Mouse (Mus musculus) spleen, postnatal 0 days (tissue): Measurements from ENCODE around the gene Gm42674. TPM values are rescaled to one million over a fixed set of nuclear protein-coding genes. Genes with fewer than 3 reads are reported as not detected.

Source experiments
- polyA plus RNA-seq: library from polyadenylated mRNA; unstranded; fragments of >200 nt; fragmentation: Nextera tagmentation; extraction: Ambion mirVana; gene quantifications from 2 replicates; pipeline ENCODE4 v1.2.1, GENCODE M21; 2015

Gm42674 gene
- polyA plus RNA-seq = not detected in 2 replicates

GRCm38 (mm10) chr3:90601486-90602110 lies at the start of gene Gm42674:
Gene Gm42674 (plus strand): TSS chr3:90601904.

DNA sequence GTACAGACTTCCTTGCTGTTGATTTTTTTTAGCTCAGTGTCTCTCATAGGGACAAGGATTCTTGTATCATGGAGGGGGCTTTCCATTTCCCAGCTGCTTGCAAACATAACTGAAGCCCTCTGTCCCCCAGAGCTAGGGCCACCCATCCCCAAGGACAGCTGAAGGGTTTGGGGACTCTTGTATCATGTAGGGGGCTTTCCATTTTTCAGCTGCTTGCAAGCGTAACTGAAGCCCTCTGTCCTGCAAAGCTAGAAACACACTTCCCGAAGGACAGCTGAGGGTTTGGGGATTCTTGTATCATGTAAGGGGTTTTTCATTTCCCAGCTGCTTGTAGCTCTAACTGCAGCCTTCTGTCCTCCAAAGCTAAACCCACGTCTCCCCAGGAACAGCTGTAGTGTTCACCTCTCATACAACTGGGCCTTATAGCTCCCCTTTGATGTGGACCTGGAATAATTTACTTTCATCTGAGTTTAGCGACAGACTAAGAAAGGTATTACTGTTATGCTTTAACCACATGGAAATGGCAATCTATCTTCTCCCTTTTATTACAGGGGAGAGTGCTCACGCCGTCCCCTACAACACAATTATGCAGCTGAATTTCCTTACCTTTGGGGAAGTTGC lies 41.6 kb upstream of the Gm42674 start, which contains the start of gene S100a3:
TSS of gene S100a3 (plus strand) at position 571 of the 621 bp plus-strand sequence.

GRCm38 (mm10) chr3:90589947-90590346 lies 11.8 kb upstream of the Gm42674 start, which contains the start of gene S100a2:
Gene S100a2 (plus strand): TSS chr3:90590247.

DNA sequence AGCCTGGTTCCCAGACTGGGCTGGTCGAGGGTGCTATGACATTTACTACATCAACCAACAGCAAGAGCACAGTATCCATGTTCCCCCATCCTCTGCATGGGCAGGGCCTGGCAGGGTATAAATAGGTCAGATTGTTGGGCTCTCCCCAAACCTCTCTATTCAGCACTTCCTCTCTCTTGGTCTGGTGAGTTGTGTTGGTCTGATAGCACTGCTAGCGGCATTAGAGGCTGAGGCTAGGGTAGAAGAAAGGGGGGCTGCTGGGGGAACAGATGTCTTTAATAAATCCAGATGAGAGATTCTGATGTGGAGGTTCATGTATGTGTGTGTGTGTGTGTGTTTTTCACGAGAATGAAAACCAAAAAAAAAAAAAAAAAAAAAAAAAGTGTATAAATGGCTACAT lies 1.9 kb downstream of the Gm42674 start, which contains the start of gene S100a4:
TSS of gene S100a4 (plus strand) at position 149 of the 400 bp plus-strand sequence.

DNA sequence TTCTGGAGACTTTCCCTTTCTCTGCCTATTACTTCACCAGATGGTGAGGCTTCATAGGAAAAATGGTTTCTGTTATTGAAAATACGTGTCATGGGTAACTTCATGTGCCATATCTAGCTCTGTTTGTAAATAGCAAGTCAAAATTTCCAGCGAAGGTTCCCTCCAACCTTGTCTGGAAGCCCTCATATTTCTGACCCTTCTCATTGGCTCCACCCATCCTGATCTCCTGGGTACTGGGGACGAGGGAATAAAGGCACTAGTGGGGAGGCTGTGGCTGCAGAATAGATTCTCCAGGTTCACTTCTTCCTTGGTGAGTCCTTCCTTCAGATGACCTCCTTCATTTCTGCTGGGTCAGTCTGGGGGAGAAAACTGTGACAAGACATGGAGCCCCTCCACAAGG lies 6.5 kb downstream of the Gm42674 start, which contains the start of gene S100a5:
TSS of gene S100a5 (plus strand) at position 301 of the 400 bp plus-strand sequence.

DNA sequence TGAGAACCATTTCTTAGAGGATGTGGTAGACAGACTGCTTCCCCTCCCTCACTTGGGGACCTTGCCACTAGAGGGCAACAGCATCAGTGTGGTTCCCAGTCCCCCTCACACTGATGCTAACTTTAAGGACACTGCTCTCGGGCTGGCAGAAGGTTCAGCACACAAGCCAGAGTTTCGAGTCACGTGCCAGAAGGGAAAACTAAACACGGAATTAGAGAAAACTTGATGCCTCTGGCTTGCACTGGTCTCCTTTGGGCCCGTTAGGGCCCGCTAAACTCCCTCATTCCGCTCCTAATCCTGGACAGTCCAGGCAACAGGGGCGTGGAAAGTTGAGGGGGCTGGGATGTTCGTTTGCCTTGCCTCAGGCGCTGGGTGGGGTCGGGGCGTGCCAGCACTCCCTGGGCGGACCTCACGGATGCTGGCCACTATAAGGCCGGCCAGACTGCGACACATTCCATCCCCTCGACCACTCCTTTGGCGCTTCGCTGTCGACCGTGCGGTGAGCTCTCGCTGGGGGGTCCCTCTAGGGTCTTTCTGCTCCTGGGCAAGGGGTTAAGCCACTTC lies 11.1 kb downstream of the Gm42674 start, which contains the start of gene S100a6:
TSS of gene S100a6 (plus strand) at position 155 of the 564 bp plus-strand sequence.

DNA sequence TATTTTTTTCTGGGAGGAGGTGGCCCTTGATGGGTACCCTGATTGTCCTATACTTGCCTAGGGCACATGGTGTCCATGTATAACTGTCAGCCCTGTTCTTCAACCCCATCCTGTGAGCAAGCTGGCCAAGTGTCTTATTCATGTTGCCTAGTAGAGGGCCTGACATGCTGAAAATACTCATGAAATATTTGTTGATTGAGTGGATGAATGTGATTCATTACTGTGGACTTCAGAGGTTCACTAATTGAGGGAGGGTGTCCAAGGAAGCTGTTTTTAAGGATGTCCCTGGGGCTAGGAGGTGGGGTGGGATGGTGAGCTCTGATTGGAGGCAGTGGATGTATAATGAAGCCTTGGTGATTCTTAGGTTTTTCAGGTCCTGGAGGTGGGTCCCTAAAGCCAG lies 52.0 kb downstream of the Gm42674 start, which contains the start of gene S100a7a:
TSS of gene S100a7a (plus strand) at position 301 of the 400 bp plus-strand sequence.

Other genes with a start within 250 kb of the Gm42674 start
- gene Slc27a3, start 212.0 kb upstream of the Gm42674 start, polyA plus RNA-seq = 4.1 and 4.3 TPM in 2 replicates
- 9.1 and 9.8 TPM in 2 replicates for gene Ints3, start 168.3 kb upstream of the Gm42674 start, polyA plus RNA-seq
- gene Npr1, start 136.0 kb upstream of the Gm42674 start, polyA plus RNA-seq = 7.9 and 10.6 TPM in 2 replicates
- 73.8 and 76.5 TPM in 2 replicates for gene Ilf2, start 125.8 kb upstream of the Gm42674 start, polyA plus RNA-seq
- gene Snapin, start 110.9 kb upstream of the Gm42674 start, polyA plus RNA-seq = 36.4 and 43.7 TPM in 2 replicates
- gene Chtop, start 92.4 kb upstream of the Gm42674 start, polyA plus RNA-seq = 70.1 and 74.6 TPM in 2 replicates
- gene S100a1, start 87.5 kb upstream of the Gm42674 start, polyA plus RNA-seq = 40.2 and 50.6 TPM in 2 replicates
- gene S100a13, start 87.5 kb upstream of the Gm42674 start, polyA plus RNA-seq = 61.6 and 70.3 TPM in 2 replicates
- 0.15 TPM in 1 of 2 replicates, not detected in the other for gene S100a14, start 75.0 kb upstream of the Gm42674 start, polyA plus RNA-seq
- gene S100a16, start 64.7 kb upstream of the Gm42674 start, polyA plus RNA-seq = 95.5 and 120 TPM in 2 replicates
- gene S100a3, start 41.3 kb upstream of the Gm42674 start, polyA plus RNA-seq = 0.04 and 0.29 TPM in 2 replicates
- 0.51 and 0.53 TPM in 2 replicates for gene S100a2, start 11.7 kb upstream of the Gm42674 start, polyA plus RNA-seq
- gene S100a4, start 1.9 kb downstream of the Gm42674 start, polyA plus RNA-seq = 31.4 and 44.9 TPM in 2 replicates
- gene S100a5, start 6.6 kb downstream of the Gm42674 start, polyA plus RNA-seq = not detected in 2 replicates
- gene S100a6, start 11.0 kb downstream of the Gm42674 start, polyA plus RNA-seq = 523 and 632 TPM in 2 replicates
- 0.12 and 0.19 TPM in 2 replicates for gene S100a7a, start 52.1 kb downstream of the Gm42674 start, polyA plus RNA-seq
- 6,399 and 9,279 TPM in 2 replicates for gene S100a8, start 67.1 kb downstream of the Gm42674 start, polyA plus RNA-seq
- gene S100a9, start 93.8 kb downstream of the Gm42674 start, polyA plus RNA-seq = 4,383 and 6,343 TPM in 2 replicates
- gene Pglyrp4, start 125.0 kb downstream of the Gm42674 start, polyA plus RNA-seq = 0.13 and 0.26 TPM in 2 replicates
- not detected in 2 replicates for gene Gm5849, start 176.0 kb downstream of the Gm42674 start, polyA plus RNA-seq